Mouse (Mus musculus) c-Kit-positive CD71-positive TER-119-positive erythroid progenitor cells, embryonic 14.5 days (primary cell): ENCODE results near the gene Amhr2.

Experiments used
- DNase-seq: peaks from one replicate; pipeline ENCODE4 v3.0.0-alpha.2; 2013; ENCODE audit warnings: low spot score

Amhr2 gene

DNA sequence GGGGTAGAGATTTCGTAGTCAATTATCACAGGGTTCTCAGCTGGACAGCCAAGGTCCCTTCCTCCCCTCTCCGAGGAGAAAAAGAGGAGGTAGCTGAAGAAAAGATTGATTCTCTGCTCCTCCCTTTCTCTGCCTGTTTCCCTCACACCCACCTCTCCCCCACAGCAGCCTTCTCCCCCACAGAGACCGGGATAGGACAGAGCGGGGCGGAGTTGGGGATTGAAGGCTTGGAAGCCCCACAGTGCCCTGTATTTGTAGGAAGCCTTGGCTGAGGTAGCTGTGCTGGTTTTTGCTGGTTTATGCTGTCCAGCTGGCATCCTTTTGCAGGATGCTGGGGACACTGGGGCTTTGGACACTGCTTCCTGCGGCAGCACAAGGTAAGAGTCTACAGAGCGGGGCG lies at the start of gene Amhr2:
Gene Amhr2, plus strand, starts transcription at position 222 of the 400 bp plus-strand sequence.
- no peak for DNase-seq

DNA sequence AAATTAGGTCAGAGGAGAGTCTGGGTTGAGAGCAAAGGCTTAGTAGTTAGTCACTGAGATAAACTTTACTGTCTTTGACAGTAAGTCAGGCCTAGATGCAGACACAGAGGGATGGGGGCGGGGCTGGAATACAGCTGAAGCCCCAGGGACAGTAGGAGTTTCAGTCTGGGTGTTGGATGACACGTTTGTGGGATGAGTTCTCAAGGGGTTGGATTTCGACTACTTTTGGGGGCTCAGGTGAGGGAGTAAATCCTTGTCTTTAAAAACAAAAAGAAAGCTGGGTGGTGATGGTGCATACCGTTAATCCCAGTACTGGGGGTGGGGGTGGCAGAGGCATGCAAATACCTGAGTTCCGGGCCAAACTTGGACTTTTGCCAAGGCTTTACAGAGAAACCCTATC lies 46.5 kb upstream of the Amhr2 start:
- DNase-seq, result no peak

DNA sequence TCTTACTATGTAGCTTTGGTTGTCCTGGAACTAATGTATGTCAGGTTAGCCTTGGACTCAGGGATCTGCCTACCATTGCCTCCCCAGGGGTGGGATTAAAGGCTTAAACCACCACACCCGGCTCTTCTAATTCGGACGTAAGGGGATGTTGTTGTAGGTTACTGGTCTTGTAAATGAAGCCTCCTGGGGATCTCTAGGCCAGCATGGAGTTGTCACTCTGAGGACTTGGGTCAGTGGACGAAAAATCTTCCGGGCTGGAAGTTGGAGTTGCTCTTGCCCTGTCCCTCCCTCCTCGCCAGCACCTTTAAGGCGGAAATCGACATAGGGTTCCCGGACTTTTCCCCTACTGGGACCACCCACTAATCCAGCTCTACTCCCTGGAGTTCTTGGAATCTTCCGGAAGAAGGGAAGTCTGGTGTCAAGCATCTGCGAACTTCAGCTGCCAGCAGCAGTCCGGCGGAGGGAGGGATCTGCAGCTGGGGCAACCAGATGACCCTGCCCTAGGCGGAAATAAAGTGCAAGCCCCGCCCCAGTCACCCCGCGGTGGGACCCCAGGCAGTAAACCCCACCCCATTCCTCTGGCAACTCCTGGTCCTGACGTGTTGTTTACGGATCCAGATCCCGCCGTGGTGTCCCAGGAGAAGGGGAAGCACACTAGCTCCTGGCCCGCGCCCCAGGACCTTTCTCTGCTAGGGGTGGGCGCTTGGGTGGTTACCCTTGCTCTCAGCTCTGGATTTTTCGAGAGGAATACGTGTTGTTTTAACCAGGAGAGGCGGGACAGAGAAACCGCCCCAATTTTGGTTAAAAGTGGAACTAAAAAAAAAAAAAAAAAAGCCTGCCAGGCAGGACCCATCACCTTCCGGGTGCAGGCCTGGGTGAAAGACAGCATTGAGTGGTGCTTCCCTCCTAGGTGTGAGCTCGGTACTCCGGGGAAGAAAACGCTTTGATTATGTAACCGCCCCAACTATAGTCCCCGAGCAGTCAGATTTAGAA lies 45.6 kb upstream of the Amhr2 start:
- peak; percentile 52 for DNase-seq

DNA sequence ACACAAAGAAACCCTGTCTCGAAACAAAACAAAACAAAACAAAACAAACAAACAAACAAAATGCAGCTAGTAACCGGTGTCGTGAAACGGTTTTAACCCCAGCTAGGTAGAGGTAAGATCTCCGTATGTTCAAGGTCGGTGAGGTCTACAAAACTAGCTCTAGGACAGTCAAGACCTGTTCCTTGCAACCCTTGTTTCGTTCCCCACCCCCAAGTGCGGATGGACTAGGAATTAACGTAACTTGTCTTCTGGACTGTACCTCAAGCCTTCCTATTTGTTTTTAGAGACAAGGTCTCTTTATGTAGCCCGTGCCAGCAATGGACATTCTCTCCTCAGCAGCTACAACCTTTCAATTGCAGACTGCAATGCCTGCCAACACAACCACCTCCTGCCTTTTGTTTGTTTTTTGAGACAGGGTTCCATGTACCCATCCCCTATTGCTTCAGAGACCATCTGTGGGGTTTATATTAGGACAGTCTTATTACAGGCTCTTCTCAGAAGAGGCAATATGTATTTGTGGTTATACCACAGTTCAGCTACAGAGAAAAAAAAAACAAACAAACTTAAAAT lies 44.6 kb upstream of the Amhr2 start:
- no peak for DNase-seq

- DNase-seq, result no peak
Measured at GRCm38 (mm10) chr15:102401278-102401677, 43.9 kb upstream of the Amhr2 start.

- no peak for DNase-seq
Measured at GRCm38 (mm10) chr15:102402210-102402609, 43.0 kb upstream of the Amhr2 start.

DNA sequence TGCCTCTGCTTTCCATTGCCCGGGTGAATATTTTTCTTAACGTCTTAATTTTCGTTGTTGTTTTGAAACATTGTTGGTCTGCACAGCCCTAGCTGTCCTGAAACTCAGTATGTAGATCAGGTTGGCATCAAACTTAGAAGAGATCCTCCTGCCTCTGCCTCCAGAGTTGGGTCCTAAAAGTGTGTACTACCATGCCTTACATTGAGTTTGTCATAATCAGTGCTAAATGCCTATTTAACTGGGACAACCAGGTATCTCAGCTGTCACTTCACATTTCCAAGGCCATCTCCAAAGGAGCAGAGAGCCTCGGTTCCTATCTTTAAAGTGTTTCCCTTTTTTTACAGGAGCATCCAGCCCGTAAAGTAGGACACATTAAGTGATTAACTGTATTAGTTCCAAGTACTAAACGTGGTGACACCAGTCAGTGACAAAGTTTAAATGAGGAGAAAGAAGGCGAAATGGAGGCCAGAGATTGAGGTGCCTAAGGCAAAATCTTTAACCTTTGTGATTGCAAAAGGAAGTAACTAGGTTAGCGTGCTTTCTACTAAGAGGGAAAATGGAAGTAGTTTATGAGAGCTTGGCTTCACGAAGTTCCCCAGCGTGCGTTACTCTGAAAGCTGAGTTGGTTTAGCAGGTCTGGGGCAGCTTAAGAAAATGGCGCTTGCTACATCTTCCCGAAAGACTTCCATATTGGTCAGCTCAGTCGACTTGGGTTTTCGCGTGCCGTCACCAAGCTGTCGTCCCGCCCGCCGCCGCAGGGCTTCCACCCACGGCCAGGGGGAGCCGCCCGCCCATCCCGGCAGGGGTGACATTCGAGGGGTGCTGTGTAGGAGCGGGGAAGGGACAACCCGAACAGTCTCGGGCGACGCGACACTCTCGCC lies 40.3 kb upstream of the Amhr2 start:
- peak; percentile 39 for DNase-seq

DNA sequence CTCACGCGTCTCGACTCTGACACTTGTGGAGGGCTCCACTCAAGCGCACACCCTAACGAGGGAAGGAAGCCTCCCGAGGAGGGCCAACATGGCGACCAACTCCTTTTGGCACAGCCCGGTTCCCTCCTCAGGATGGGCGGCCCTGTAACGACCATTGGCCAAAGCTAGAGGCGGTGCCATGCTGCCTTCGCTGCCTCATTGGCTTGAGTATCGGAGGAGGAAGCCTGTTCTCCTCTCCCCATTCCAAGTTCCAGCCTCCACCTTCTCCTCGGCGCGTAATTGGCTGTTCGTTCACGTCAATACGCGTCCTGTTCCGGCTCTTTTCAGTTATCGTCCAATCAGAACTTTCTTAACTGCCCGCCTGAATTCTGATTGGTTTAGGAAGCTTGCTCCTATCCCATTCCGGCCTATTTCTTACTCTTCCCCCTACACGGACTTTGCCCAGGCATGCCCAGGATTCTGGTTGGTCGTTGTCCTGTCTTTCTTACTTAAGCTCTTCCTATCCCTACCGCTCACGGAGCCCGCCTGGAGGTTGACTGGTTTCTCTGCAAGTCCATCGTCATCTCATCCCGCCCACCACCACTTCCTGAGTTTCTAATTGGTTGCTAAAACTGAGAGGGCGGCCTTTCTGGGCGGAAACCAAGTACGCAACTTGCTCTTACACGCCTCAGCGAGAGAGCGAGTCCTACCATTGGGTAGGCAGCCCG lies 39.5 kb upstream of the Amhr2 start, which contains the start of gene Sp1:
Gene Sp1, plus strand, starts transcription at position 655 of the 707 bp plus-strand sequence.
- DNase-seq, result peak; percentile 100

- DNase-seq, result peak; percentile 76
Measured at GRCm38 (mm10) chr15:102406196-102406911, 38.8 kb upstream of the Amhr2 start.

DNA sequence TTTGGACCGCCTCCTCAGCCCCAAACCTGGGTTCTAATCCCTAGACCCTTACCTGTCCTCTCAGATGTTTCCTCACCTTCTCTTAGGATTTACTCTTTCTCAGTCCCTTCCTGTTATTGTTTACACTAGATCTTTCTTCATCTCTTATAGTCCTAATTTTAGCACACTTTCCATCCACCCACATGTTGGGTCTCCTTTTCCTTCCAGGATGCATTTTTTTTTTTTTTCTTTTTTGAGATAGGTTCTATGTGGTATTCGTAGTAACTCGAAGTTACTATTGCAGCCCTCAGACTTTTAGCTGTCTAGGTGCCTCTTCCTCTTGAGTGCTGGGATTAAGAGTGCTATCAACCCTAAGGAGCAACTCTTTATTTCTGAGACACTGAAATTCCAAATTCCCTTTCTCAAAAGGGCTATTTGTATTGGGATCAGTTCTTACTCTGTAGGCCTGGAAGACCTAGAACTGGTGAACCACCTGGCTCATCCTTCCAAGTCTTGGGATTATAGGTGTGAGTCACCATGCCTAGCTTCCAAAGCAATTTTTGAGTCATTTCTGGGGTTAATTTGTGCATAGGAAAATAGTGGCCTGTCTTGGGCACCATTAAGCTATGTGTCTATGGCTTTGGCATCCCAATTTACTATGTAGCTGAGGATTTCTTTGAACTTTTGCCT lies 38.1 kb upstream of the Amhr2 start:
- DNase-seq, result no peak

GRCm38 (mm10) chr15:102407681-102408557 lies 37.2 kb upstream of the Amhr2 start:
- no peak for DNase-seq

DNA sequence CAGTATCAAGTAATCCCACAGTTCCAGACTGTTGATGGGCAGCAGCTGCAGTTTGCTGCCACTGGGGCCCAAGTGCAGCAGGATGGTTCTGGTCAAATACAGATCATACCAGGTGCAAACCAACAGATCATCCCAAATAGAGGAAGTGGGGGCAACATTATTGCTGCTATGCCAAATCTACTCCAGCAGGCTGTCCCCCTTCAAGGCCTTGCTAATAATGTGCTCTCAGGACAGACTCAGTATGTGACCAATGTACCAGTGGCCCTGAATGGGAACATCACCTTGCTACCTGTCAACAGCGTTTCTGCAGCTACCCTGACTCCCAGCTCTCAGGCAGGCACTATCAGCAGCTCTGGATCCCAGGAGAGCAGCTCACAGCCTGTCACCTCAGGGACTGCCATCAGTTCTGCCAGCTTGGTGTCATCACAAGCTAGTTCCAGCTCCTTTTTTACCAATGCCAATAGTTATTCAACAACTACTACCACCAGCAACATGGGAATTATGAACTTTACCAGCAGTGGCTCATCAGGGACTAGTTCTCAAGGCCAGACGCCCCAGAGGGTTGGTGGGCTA lies 36.5 kb upstream of the Amhr2 start:
- no peak for DNase-seq

- no peak for DNase-seq
Measured at GRCm38 (mm10) chr15:102409286-102409685, 35.9 kb upstream of the Amhr2 start.

DNA sequence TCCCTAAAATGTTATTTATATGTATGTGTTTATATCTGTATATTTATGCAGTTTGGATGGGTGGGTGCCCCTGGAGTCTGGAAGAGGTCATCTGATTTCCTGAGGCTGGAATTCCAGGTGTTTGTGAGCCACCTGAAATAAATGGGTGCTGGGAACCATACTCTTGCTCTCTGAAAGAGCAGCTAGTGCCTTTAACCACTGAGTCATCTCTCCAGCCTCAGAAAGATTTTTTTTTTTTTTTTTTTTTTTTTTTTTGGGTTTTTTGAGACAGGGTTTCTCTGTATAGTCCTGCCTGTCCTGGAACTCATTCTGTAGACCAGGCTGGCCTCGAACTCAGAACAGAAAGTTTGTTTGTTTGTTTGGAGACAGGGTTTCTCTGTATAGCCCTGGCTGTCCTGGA lies 34.1 kb upstream of the Amhr2 start:
- no peak for DNase-seq

DNA sequence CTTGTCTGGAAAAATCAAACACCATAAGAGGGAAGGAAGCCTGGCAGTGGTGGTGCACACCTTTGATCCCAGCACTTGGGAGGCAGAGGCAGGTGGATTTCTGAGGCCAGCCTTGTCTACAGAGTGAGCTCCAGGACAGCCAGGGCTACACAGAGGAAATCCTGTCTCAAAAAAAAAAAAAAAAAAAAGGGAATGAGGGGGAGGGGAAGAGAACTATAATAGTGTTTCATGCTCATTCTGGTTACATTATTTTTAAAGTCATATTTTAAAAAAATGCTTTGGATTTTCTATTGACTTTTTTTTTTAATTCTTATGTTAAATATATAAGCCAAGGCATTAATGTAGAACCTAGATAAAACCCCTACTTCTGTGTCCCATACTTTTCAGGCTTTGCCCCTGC lies 31.5 kb upstream of the Amhr2 start:
- DNase-seq, result no peak

- no peak for DNase-seq
Measured at GRCm38 (mm10) chr15:102417524-102417923, 27.6 kb upstream of the Amhr2 start.

GRCm38 (mm10) chr15:102420986-102421385 lies 24.2 kb upstream of the Amhr2 start:
- no peak for DNase-seq

GRCm38 (mm10) chr15:102421437-102421836 lies 23.7 kb upstream of the Amhr2 start:
- DNase-seq, result peak; percentile 66
